Mouse (Mus musculus): ENCODE results near the gene Pofut1. TPM values are rescaled to one million over a fixed set of nuclear protein-coding genes. Genes with fewer than 3 reads are reported as not detected.

The Pofut1 gene
- total and polyA plus RNA-seq, 2 experiments = 6.9 to 14.2 TPM

DNA sequence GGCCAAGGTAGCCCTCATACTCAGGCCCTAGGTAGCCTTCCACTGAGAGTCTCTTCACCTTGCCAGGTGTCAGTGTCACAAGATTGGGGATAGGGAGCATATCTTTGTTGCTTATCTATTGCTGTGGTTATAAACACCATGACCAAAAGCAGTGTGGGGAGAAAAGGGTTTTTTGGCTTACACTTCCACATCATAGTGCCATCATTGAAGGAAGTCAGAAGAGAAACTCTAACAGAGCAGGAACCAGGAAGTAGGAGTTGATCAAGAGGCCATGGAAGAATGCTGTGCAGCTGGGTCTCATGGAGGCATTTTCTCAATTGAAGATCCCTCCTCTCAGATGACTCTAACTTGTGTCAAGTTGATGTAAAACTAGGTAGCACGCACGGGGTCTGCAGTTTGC lies 33.2 kb upstream of the Pofut1 start:
- no peaks in the 10 kb centered on the region for H3K27me3 ChIP-seq (ENCODE audit: control insufficient read depth, insufficient read depth, low read length)
- no peak overlapping the region for H3K4me3 ChIP-seq (ENCODE audit: insufficient read depth, low read depth, low read length)
- DNase-seq (ENCODE audit: extremely low read depth, low read depth, low spot score) = no peak
- 94% methylated on average over 2 of the region's 2 CpGs for whole genome bisulfite sequencing
- H3K79me2 ChIP-seq (ENCODE audit: control insufficient read depth, insufficient read depth, low read length) = no peaks in the 10 kb centered on the region
- TF ChIP-seq CTCF (IDR thresholded peaks at IDR 0.05; ENCODE audit: low read depth, low read length) (no peak), POLR2A (IDR thresholded peaks at IDR 0.05; ENCODE audit: extremely low read depth, insufficient read depth, low read length) (no peak)
- H3K9ac ChIP-seq (ENCODE audit: low read depth, low read length) = no peak overlapping the region
- H3K4me1 ChIP-seq (ENCODE audit: control insufficient read depth, insufficient read depth, low read length) = no peaks in the 10 kb centered on the region
- no peak overlapping the region for H3K27ac ChIP-seq (replicated peaks; ENCODE audit: insufficient read depth, low read depth, low read length)
- peaks cover 27% of the 10 kb centered on the region for H3K36me3 ChIP-seq (ENCODE audit: control insufficient read depth, insufficient read depth, low read length)

DNA sequence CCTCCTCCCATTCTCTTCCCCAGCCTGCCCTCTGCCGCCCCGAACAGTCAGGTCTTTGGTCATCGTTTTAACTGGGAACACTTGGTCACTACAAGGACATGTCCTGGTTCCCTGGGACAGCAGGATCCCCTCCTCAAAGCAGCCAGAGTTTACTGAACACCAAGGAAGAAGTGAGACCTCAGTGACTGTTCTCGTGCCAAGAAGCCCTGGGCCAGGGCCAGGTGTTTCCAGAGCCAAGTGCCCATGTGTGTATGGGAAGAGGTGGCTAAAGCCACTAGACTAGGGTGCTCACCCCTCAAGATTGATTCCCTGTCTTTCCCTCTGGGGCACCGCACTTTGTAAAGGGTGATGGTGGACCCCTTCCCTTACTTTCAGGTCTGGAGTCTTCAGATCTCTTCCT lies 32.0 kb upstream of the Pofut1 start:
- H3K4me1 ChIP-seq (ENCODE audit: control insufficient read depth, insufficient read depth, low read length) = no peaks in the 10 kb centered on the region
- WGBS = 87% methylated on average over 5 of the region's 5 CpGs
- no peaks in the 10 kb centered on the region for H3K27me3 ChIP-seq (ENCODE audit: control insufficient read depth, insufficient read depth, low read length)
- TF ChIP-seq CTCF (IDR thresholded peaks at IDR 0.05; ENCODE audit: low read depth, low read length) (no peak), POLR2A (IDR thresholded peaks at IDR 0.05; ENCODE audit: extremely low read depth, insufficient read depth, low read length) (no peak)
- H3K79me2 ChIP-seq (ENCODE audit: control insufficient read depth, insufficient read depth, low read length) = no peaks in the 10 kb centered on the region
- H3K9ac ChIP-seq (ENCODE audit: low read depth, low read length) = no peak overlapping the region
- H3K4me3 ChIP-seq (ENCODE audit: insufficient read depth, low read depth, low read length) = no peak overlapping the region
- no peak for DNase-seq (ENCODE audit: extremely low read depth, low read depth, low spot score)
- H3K36me3 ChIP-seq (ENCODE audit: control insufficient read depth, insufficient read depth, low read length) = peaks cover 24% of the 10 kb centered on the region
- H3K27ac ChIP-seq (replicated peaks; ENCODE audit: insufficient read depth, low read depth, low read length) = no peak overlapping the region

DNA sequence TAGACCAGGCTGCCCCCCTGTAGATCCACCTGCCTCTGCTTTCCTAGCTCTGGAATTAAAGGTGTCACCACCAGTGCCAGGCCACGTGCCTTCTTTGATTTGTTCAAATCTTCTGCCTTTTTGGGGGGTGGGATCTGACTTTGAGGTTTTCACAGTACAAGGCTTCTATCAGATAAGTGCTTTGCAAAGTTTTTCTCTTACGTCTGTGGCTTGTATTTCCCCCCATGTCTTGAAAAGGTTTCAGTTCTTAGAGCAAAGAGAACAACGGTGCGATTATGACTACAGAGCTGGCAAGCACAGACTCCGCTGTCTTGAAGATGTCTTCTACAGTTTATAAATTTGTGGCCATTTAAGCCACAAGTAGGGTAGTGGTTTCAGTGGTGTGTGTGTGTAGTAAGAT lies 29.9 kb upstream of the Pofut1 start:
- Histone ChIP-seq H3K4me1 (ENCODE audit: control insufficient read depth, insufficient read depth, low read length) (peaks cover 2% of the 10 kb centered on the region), H3K27ac (replicated peaks; ENCODE audit: insufficient read depth, low read depth, low read length) (no peak overlapping the region), H3K27me3 (ENCODE audit: control insufficient read depth, insufficient read depth, low read length) (no peaks in the 10 kb centered on the region), H3K79me2 (ENCODE audit: control insufficient read depth, insufficient read depth, low read length) (no peaks in the 10 kb centered on the region), H3K4me3 (ENCODE audit: insufficient read depth, low read depth, low read length) (no peak overlapping the region), H3K9ac (ENCODE audit: low read depth, low read length) (no peak overlapping the region), H3K36me3 (ENCODE audit: control insufficient read depth, insufficient read depth, low read length) (peaks cover 8% of the 10 kb centered on the region; the same call in 1 of the 2 replicates)
- DNase-seq (ENCODE audit: extremely low read depth, low read depth, low spot score) = no peak
- no peak for TF ChIP-seq POLR2A (IDR thresholded peaks at IDR 0.05; ENCODE audit: extremely low read depth, insufficient read depth, low read length)
- TF ChIP-seq CTCF (IDR thresholded peaks at IDR 0.05; ENCODE audit: low read depth, low read length) = no peak
- WGBS = 91% methylated on average over 5 of the region's 5 CpGs

DNA sequence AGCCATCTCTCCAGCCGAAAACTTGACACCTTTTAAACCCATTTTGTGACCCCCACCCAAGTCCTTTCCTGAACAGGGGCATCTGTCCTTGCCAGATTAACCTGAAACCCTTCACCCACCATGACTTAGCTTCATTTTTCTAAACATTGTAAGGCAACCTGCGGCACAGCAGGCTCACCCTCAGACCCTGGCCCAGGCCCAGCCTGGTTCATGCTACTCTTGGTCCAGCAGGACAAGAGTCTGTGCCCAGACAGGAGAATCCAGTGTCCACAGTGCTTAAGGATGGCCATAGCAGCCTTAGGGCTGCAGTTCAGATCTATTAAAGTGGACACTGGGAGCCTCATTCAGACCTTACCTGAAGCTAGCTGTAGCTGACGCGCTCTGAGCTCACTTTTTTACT lies 28.0 kb upstream of the Pofut1 start:
- no peak overlapping the region for H3K4me3 ChIP-seq (ENCODE audit: insufficient read depth, low read depth, low read length)
- no peak overlapping the region for H3K27ac ChIP-seq (replicated peaks; ENCODE audit: insufficient read depth, low read depth, low read length)
- H3K9ac ChIP-seq (ENCODE audit: low read depth, low read length) = no peak overlapping the region
- peaks cover 2% of the 10 kb centered on the region for H3K4me1 ChIP-seq (ENCODE audit: control insufficient read depth, insufficient read depth, low read length)
- TF ChIP-seq CTCF (IDR thresholded peaks at IDR 0.05; ENCODE audit: low read depth, low read length) (no peak), POLR2A (IDR thresholded peaks at IDR 0.05; ENCODE audit: extremely low read depth, insufficient read depth, low read length) (no peak)
- H3K27me3 ChIP-seq (ENCODE audit: control insufficient read depth, insufficient read depth, low read length) = no peaks in the 10 kb centered on the region
- H3K36me3 ChIP-seq (ENCODE audit: control insufficient read depth, insufficient read depth, low read length) = peaks cover 3% of the 10 kb centered on the region; the same call in 1 of the 2 replicates
- H3K79me2 ChIP-seq (ENCODE audit: control insufficient read depth, insufficient read depth, low read length) = no peaks in the 10 kb centered on the region
- 92% methylated on average over 4 of the region's 4 CpGs for WGBS
- DNase-seq (ENCODE audit: extremely low read depth, low read depth, low spot score) = no peak

DNA sequence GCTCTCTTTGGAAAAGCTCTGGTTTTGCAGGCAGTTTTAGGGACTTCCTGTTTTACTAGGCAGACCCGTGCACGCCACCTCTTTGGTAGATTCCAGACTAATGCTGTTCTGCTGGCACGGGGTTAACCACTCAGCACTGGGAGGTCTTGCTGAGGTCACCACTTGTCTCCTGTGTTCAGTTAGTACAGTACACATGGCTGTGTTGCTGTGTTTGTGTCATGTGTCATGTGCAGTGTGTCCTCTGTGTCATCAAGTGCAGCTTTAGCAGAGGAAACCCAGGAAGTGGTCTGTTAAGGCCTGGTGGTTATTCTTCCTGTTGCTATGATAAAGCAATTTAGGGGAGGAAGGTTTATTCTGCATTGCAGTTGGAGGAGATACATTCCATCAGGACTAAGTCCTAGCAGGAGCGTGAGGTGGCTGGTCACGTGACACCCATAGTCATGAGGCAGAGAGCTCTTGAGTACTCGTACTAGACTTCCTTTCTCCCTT lies 26.5 kb upstream of the Pofut1 start:
- H3K36me3 ChIP-seq (ENCODE audit: control insufficient read depth, insufficient read depth, low read length) = no peaks in the 10 kb centered on the region
- H3K9ac ChIP-seq (ENCODE audit: low read depth, low read length) = no peak overlapping the region
- 58% methylated on average over 6 of the region's 6 CpGs for WGBS
- peaks cover 2% of the 10 kb centered on the region for H3K4me1 ChIP-seq (ENCODE audit: control insufficient read depth, insufficient read depth, low read length)
- no peak overlapping the region for H3K4me3 ChIP-seq (ENCODE audit: insufficient read depth, low read depth, low read length)
- TF ChIP-seq POLR2A (IDR thresholded peaks at IDR 0.05; ENCODE audit: extremely low read depth, insufficient read depth, low read length) (no peak), CTCF (IDR thresholded peaks at IDR 0.05; ENCODE audit: low read depth, low read length) (no peak)
- DNase-seq (ENCODE audit: extremely low read depth, low read depth, low spot score) = peak; percentile 12
- no peak overlapping the region for H3K27ac ChIP-seq (replicated peaks; ENCODE audit: insufficient read depth, low read depth, low read length)
- no peaks in the 10 kb centered on the region for H3K79me2 ChIP-seq (ENCODE audit: control insufficient read depth, insufficient read depth, low read length)
- no peaks in the 10 kb centered on the region for H3K27me3 ChIP-seq (ENCODE audit: control insufficient read depth, insufficient read depth, low read length)

DNA sequence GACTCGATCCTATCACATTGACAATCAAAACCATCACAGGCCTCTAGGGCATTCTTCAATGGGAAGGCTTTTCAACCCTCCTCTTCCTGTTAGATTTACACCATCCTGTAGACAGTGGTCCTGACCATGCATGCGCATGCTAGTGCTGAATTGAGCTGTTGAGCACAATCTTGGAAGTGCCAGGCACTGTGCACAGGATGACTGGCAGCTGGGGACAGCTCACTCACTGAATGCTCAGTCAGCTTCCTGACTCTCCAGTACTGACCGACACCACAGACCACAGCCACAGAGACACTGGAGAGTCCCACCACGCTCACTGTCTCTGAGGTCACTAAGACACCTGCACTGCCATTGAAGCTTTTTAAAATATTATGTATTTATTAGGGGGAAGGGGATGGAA lies 25.9 kb upstream of the Pofut1 start:
- WGBS = 84% methylated on average over 4 of the region's 4 CpGs
- H3K27ac ChIP-seq (replicated peaks; ENCODE audit: insufficient read depth, low read depth, low read length) = no peak overlapping the region
- TF ChIP-seq CTCF (IDR thresholded peaks at IDR 0.05; ENCODE audit: low read depth, low read length) (no peak), POLR2A (IDR thresholded peaks at IDR 0.05; ENCODE audit: extremely low read depth, insufficient read depth, low read length) (no peak)

More for the DNA sequence above, 25.9 kb upstream of the Pofut1 start:
- Histone ChIP-seq H3K4me1 (ENCODE audit: control insufficient read depth, insufficient read depth, low read length) (peaks cover 2% of the 10 kb centered on the region), H3K79me2 (ENCODE audit: control insufficient read depth, insufficient read depth, low read length) (no peaks in the 10 kb centered on the region), H3K27me3 (ENCODE audit: control insufficient read depth, insufficient read depth, low read length) (no peaks in the 10 kb centered on the region), H3K36me3 (ENCODE audit: control insufficient read depth, insufficient read depth, low read length) (no peaks in the 10 kb centered on the region), H3K4me3 (ENCODE audit: insufficient read depth, low read depth, low read length) (no peak overlapping the region), H3K9ac (ENCODE audit: low read depth, low read length) (no peak overlapping the region)
- no peak for DNase-seq (ENCODE audit: extremely low read depth, low read depth, low spot score)

Data from liver, adult 2 months (tissue).